ENCODE assay signal across 16 mouse cellular contexts in genomic region chr10:22159581-22160140, GRCm38 (mm10). TPM values are rescaled to one million over a fixed set of nuclear protein-coding genes. Genes with fewer than 3 reads are reported as not detected.
DNase-seq lines count a peak whose midpoint lies in the region; ATAC-seq and TF ChIP-seq lines count a peak whose summit lies in the region.
"Had no signal": no experiment of that assay in that cellular context is flagged by ENCODE, and none has a peak within 500 bp of the region (broad histone marks: within the 10 kb centered on the region; RNA-seq: fewer than 3 reads in every experiment).

No protein-coding gene starts in this region.

- no peak for ATAC-seq in forebrain, embryonic 15.5 days (replicated peaks)
- ATAC-seq in kidney, embryonic 16.5 days (ENCODE audit: low FRiP score, low TSS enrichment) = no peak
- ATAC-seq in frontal cortex, adult (ENCODE audit: low TSS enrichment) = no peak

- H3K4me3 ChIP-seq in forebrain, embryonic 10.5 days = peak overlapping the region; percentile 53; the same call in 1 of the 2 replicates
- no peak overlapping the region for H3K4me3 ChIP-seq in forebrain, embryonic 15.5 days
- peak overlapping the region; percentile 48 for H3K4me3 ChIP-seq in kidney, embryonic 16.5 days (ENCODE audit: low read length)
- H3K4me3 ChIP-seq in E14TG2a.4 (replicated peaks; ENCODE audit: low read length) = peak overlapping the region; percentile 74
- peak overlapping the region; percentile 39 for H3K4me3 ChIP-seq in embryonic facial prominence, embryonic 10.5 days

- no peak for DNase-seq in forebrain, embryonic 10.5 days (ENCODE audit: extremely low spot score, low spot score)
- DNase-seq in kidney, postnatal 14 days = no peak
- DNase-seq in embryonic facial prominence, embryonic 10.5 days (ENCODE audit: low spot score) = peak; percentile 25
- DNase-seq in spleen, postnatal 10 days (ENCODE audit: low spot score in 2 of 2) = no peak
- DNase-seq: heart, adult 18-20 months; heart, postnatal 36 days; liver; lung, postnatal 36 days; right cerebral cortex, adult 18-20 months; spleen, adult 18-20 months had no signal

- TF ChIP-seq CTCF in E14TG2a.4 (conservative IDR thresholded peaks at IDR 0.05; ENCODE audit: low read length) = no peak

- no peak overlapping the region for H3K4me2 ChIP-seq in forebrain, embryonic 15.5 days (replicated peaks)
- peak overlapping the region; percentile 57 for H3K4me2 ChIP-seq in kidney, embryonic 16.5 days (replicated peaks; ENCODE audit: low read depth, low read length)

- H3K9me3 ChIP-seq in forebrain, embryonic 10.5 days = no peaks in the 10 kb centered on the region
- no peaks in the 10 kb centered on the region for H3K9me3 ChIP-seq in forebrain, embryonic 15.5 days
- H3K9me3 ChIP-seq in kidney, embryonic 16.5 days (ENCODE audit: low read length) = no peaks in the 10 kb centered on the region
- H3K9me3 ChIP-seq in E14TG2a.4 (ENCODE audit: low read length) = 0 out of 2 replicates have a peak, but pooled peaks cover 3% of the 10 kb centered on the region
- H3K9me3 ChIP-seq in embryonic facial prominence, embryonic 10.5 days = no peaks in the 10 kb centered on the region
- H3K9me3 ChIP-seq: G1E had no signal

- H3K9ac ChIP-seq in forebrain, embryonic 15.5 days (replicated peaks) = no peak overlapping the region
- H3K9ac ChIP-seq in kidney, embryonic 16.5 days (replicated peaks; ENCODE audit: low read length) = no peak overlapping the region

- peaks cover 87% of the 10 kb centered on the region for H3K27me3 ChIP-seq in forebrain, embryonic 10.5 days (ENCODE audit: poor library complexity, severe bottlenecking)
- H3K27me3 ChIP-seq in forebrain, embryonic 15.5 days = peaks cover 63% of the 10 kb centered on the region
- peaks cover 46% of the 10 kb centered on the region for H3K27me3 ChIP-seq in kidney, embryonic 16.5 days (ENCODE audit: insufficient read depth, low read length)
- H3K27me3 ChIP-seq in E14TG2a.4 (ENCODE audit: insufficient read depth, low read length) = peaks cover 15% of the 10 kb centered on the region
- peaks cover 87% of the 10 kb centered on the region for H3K27me3 ChIP-seq in embryonic facial prominence, embryonic 10.5 days (replicated peaks; ENCODE audit: low read depth, poor library complexity, severe bottlenecking)

- H3K27ac ChIP-seq in forebrain, embryonic 10.5 days = no peak overlapping the region
- no peak overlapping the region for H3K27ac ChIP-seq in forebrain, embryonic 15.5 days (replicated peaks)
- H3K27ac ChIP-seq in kidney, embryonic 16.5 days (ENCODE audit: low read length) = no peak overlapping the region
- no peak overlapping the region for H3K27ac ChIP-seq in embryonic facial prominence, embryonic 10.5 days (replicated peaks)

- WGBS in forebrain, embryonic 10.5 days = 1% methylated on average over 23 of the region's 23 CpGs
- WGBS in forebrain, embryonic 15.5 days = 2% methylated on average over 23 of the region's 23 CpGs
- WGBS in kidney, embryonic 16.5 days = 2% methylated on average over 23 of the region's 23 CpGs
- WGBS in embryonic facial prominence, embryonic 10.5 days = under 1% methylated on average over 23 of the region's 23 CpGs

- peaks cover 20% of the 10 kb centered on the region for H3K4me1 ChIP-seq in forebrain, embryonic 10.5 days
- H3K4me1 ChIP-seq in forebrain, embryonic 15.5 days = peaks cover 8% of the 10 kb centered on the region
- H3K4me1 ChIP-seq in kidney, embryonic 16.5 days (ENCODE audit: insufficient read depth, low read length) = peaks cover 8% of the 10 kb centered on the region
- H3K4me1 ChIP-seq in E14TG2a.4 (replicated peaks; ENCODE audit: low read depth, low read length) = peaks cover 51% of the 10 kb centered on the region
- H3K4me1 ChIP-seq in embryonic facial prominence, embryonic 10.5 days = peaks cover 18% of the 10 kb centered on the region

- H3K36me3 ChIP-seq in forebrain, embryonic 10.5 days (replicated peaks) = no peaks in the 10 kb centered on the region
- no peaks in the 10 kb centered on the region for H3K36me3 ChIP-seq in forebrain, embryonic 15.5 days
- H3K36me3 ChIP-seq in kidney, embryonic 16.5 days (ENCODE audit: insufficient read depth, low read length) = no peaks in the 10 kb centered on the region
- no peaks in the 10 kb centered on the region for H3K36me3 ChIP-seq in E14TG2a.4 (ENCODE audit: insufficient read depth, low read length)
- no peaks in the 10 kb centered on the region for H3K36me3 ChIP-seq in embryonic facial prominence, embryonic 10.5 days (replicated peaks)
- H3K36me3 ChIP-seq: G1E had no signal

RNA-seq across cellular contexts. Expression of gene H60b, which starts 1.3 kb away (rescaled TPM):
- polyA plus RNA-seq in forebrain, embryonic 10.5 days (2016; fragmentation: Nextera tagmentation; extraction: Ambion mirVana) = 0.26 and 0.74 TPM in 2 replicates
- 0.28 TPM in 1 of 2 replicates, not detected in the other for polyA plus RNA-seq in forebrain, embryonic 15.5 days (2015; fragmentation: Nextera tagmentation; extraction: Ambion mirVana)
- 1.5 and 1.7 TPM in 2 replicates for polyA plus RNA-seq in kidney, embryonic 16.5 days (2015; fragmentation: Nextera tagmentation; extraction: Ambion mirVana)
- polyA plus RNA-seq in embryonic facial prominence, embryonic 10.5 days (2016; fragmentation: Nextera tagmentation; extraction: Ambion mirVana) = 0.25 and 0.72 TPM in 2 replicates
- polyA plus RNA-seq: G1E; large intestine, adult 2 months had no signal

RNA-seq across cellular contexts. Expression of gene Raet1e, which starts 1.3 kb away (rescaled TPM):
- polyA plus RNA-seq in forebrain, embryonic 10.5 days (2016; fragmentation: Nextera tagmentation; extraction: Ambion mirVana) = 9.4 and 9.9 TPM in 2 replicates
- 0.73 and 0.90 TPM in 2 replicates for polyA plus RNA-seq in forebrain, embryonic 15.5 days (2015; fragmentation: Nextera tagmentation; extraction: Ambion mirVana)
- 12.5 and 13.1 TPM in 2 replicates for polyA plus RNA-seq in kidney, embryonic 16.5 days (2015; fragmentation: Nextera tagmentation; extraction: Ambion mirVana)
- 12.2 and 16.1 TPM in 2 replicates for polyA plus RNA-seq in embryonic facial prominence, embryonic 10.5 days (2016; fragmentation: Nextera tagmentation; extraction: Ambion mirVana)

RNA-seq across cellular contexts. Expression of gene E030030I06Rik, which starts 10.6 kb away (rescaled TPM):
- polyA plus RNA-seq in forebrain, embryonic 10.5 days (2016; fragmentation: Nextera tagmentation; extraction: Ambion mirVana) = 19.7 and 21.0 TPM in 2 replicates
- 4.3 and 5.5 TPM in 2 replicates for polyA plus RNA-seq in forebrain, embryonic 15.5 days (2015; fragmentation: Nextera tagmentation; extraction: Ambion mirVana)
- 30.1 and 31.6 TPM in 2 replicates for polyA plus RNA-seq in kidney, embryonic 16.5 days (2015; fragmentation: Nextera tagmentation; extraction: Ambion mirVana)
- polyA plus RNA-seq in embryonic facial prominence, embryonic 10.5 days (2016; fragmentation: Nextera tagmentation; extraction: Ambion mirVana) = 17.6 and 23.7 TPM in 2 replicates
